Mouse (Mus musculus) liver, embryonic 14.5 days (tissue): ENCODE measurements at regions not wholly inside any gene's neighbourhood (a gene's known extent, or its start where the extent isn't known, plus 50 kb on each side); places are given as distances from the start of the nearest gene placed in this dataset.
A peak's percentile ranks its signal among the peaks of the same experiment; 100 is the strongest.

Experiments
- CTCF ChIP-seq: IDR thresholded peaks from 2 replicates; pipeline ENCODE4 v1.5.1; 2016; ENCODE audit warnings: antibody characterized with exemption, low read depth, control low read depth
- EP300 ChIP-seq: IDR thresholded peaks from 2 replicates; pipeline ENCODE4 v1.6.1; 2016; ENCODE audit warnings: antibody characterized with exemption, low read depth

DNA sequence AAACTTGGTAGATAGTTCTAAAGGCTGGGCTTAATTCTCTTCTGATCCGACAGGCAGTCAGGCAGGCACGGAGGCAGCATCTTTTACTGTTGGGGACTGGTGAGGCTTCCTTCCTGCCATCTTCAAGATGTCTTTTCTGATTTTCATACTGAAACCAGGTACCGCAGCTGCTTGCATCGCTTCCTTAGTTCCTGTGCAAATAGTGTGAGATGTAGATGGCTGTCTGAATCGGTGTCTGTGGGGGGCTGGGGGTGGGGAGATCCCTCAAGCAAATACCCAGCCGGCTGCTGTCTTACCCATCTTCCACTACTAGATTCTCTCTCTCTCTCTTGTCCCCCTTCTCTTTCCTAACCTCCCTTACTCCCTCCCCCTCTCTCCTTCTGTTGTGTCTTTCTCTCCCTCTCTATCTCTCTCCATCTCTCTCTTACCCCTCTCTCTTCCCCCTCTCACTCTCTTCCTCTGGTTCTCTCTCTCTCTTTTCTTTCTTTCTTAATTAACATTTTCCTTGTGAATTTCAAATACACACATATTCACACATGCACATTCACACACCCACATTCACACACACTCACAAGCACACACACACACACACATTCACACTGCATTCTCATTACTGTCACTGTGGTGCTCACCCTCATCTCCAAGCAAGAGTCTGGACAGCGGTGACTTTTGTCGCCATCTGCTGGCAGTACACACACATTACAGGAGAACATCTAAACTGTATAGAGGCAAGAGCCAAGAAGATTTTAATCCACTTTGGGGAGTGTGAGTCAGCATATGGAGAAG is 96.0 kb upstream of the Rasgrp1 start:
- TF ChIP-seq CTCF (peak; percentile 90), EP300 (no peak)
